Mouse (Mus musculus): ENCODE measurements at regions not wholly inside any gene's neighbourhood (a gene's known extent, or its start where the extent isn't known, plus 50 kb on each side); places are given as distances from the start of the nearest gene placed in this dataset.

DNA sequence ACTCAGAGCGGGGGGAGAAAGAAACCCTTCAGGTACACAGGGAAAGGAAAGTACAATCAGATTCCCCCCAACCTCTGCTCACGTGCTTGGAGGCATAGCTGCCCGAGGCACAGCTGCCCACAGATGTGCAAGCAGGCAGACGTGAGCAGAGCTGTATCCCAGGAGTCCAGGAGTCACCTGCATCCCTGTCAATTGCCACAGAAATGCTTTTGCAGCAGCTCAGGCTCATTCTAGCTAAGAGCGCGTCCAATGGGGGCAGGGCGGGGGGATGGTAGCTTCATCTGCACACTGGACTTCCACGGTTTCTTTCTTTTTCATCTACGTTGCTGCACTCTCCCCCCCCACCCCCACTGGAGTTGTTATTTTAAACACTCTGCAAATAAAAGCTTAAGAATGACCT lies 66.0 kb upstream of the Fat4 start:
- H3K4me2 ChIP-seq (ENCODE audit: low read depth, low read length), result no peak overlapping the region; the same call in 1 of the 2 replicates
- H3K36me3 ChIP-seq (replicated peaks; ENCODE audit: control insufficient read depth, insufficient read depth, low read depth, low read length), result no peaks in the 10 kb centered on the region
- H3K27ac ChIP-seq (replicated peaks; ENCODE audit: low read depth, low read length), result no peak overlapping the region
- peak; percentile 28 for DNase-seq (ENCODE audit: low spot score)
- ATAC-seq (replicated peaks; ENCODE audit: insufficient number of reproducible peaks, low FRiP score, low TSS enrichment, low read depth), result 0 out of 2 replicates have a peak, but pooled peaks have one; percentile 39
- no peak overlapping the region for H3K4me3 ChIP-seq (ENCODE audit: low read depth, low read length)
- no peaks in the 10 kb centered on the region for H3K9me3 ChIP-seq (replicated peaks; ENCODE audit: control insufficient read depth, low read length)
- 46% methylated on average over 9 of the region's 9 CpGs for WGBS
- peaks cover 2% of the 10 kb centered on the region; the same call in 1 of the 2 replicates for H3K4me1 ChIP-seq (ENCODE audit: control insufficient read depth, insufficient read depth, low read length)
- no peak overlapping the region for H3K9ac ChIP-seq (replicated peaks; ENCODE audit: low read length)
- no peaks in the 10 kb centered on the region for H3K27me3 ChIP-seq (ENCODE audit: control insufficient read depth, insufficient read depth, low read length)

DNA sequence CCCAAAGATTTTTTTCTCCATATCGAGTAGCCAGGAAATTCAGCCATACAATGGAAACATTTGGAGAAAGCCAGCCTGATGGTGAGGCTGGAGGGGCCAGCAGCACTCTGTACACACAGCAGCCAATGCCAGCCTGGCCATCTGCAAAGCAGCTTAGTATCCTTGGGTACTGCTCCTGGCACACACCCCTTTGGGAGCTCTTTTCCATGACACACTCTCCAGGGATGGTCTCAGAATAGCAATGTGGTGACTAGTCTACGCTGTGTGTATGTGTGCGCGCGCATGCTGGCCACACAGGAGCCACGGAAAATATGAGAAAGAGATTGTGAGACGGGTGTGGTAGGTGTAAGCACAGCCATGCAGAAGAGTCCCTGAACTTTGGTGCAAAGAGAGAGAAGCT lies 66.4 kb upstream of the Fat4 start:
- Histone ChIP-seq H3K9me3 (replicated peaks; ENCODE audit: control insufficient read depth, low read length) (no peaks in the 10 kb centered on the region), H3K4me2 (ENCODE audit: low read depth, low read length) (no peak overlapping the region; the same call in 1 of the 2 replicates), H3K4me3 (ENCODE audit: low read depth, low read length) (no peak overlapping the region), H3K27me3 (ENCODE audit: control insufficient read depth, insufficient read depth, low read length) (no peaks in the 10 kb centered on the region), H3K9ac (replicated peaks; ENCODE audit: low read length) (no peak overlapping the region), H3K4me1 (ENCODE audit: control insufficient read depth, insufficient read depth, low read length) (peaks cover 2% of the 10 kb centered on the region; the same call in 1 of the 2 replicates), H3K36me3 (replicated peaks; ENCODE audit: control insufficient read depth, insufficient read depth, low read depth, low read length) (no peaks in the 10 kb centered on the region), H3K27ac (replicated peaks; ENCODE audit: low read depth, low read length) (no peak overlapping the region)
- 0 out of 2 replicates have a peak, but pooled peaks have one; percentile 48 for ATAC-seq (replicated peaks; ENCODE audit: insufficient number of reproducible peaks, low FRiP score, low TSS enrichment, low read depth)
- DNase-seq (ENCODE audit: low spot score), result no peak
- WGBS, result 87% methylated on average over 7 of the region's 7 CpGs

GRCm38 (mm10) chr3:38817651-38818050 lies 69.1 kb upstream of the Fat4 start:
- Histone ChIP-seq H3K36me3 (replicated peaks; ENCODE audit: control insufficient read depth, insufficient read depth, low read depth, low read length) (no peaks in the 10 kb centered on the region), H3K4me1 (ENCODE audit: control insufficient read depth, insufficient read depth, low read length) (peaks cover 2% of the 10 kb centered on the region; the same call in 1 of the 2 replicates), H3K27ac (replicated peaks; ENCODE audit: low read depth, low read length) (no peak overlapping the region)

GRCm38 (mm10) chr3:38812457-38812856 lies 74.3 kb upstream of the Fat4 start:
- WGBS, result 78% methylated on average over 4 of the region's 4 CpGs
- ATAC-seq (replicated peaks; ENCODE audit: insufficient number of reproducible peaks, low FRiP score, low TSS enrichment, low read depth) (no peak), DNase-seq (ENCODE audit: low spot score) (no peak)
- Histone ChIP-seq H3K4me3 (ENCODE audit: low read depth, low read length) (no peak overlapping the region), H3K9me3 (replicated peaks; ENCODE audit: control insufficient read depth, low read length) (no peaks in the 10 kb centered on the region), H3K4me1 (ENCODE audit: control insufficient read depth, insufficient read depth, low read length) (no peaks in the 10 kb centered on the region), H3K27me3 (ENCODE audit: control insufficient read depth, insufficient read depth, low read length) (no peaks in the 10 kb centered on the region), H3K36me3 (replicated peaks; ENCODE audit: control insufficient read depth, insufficient read depth, low read depth, low read length) (no peaks in the 10 kb centered on the region), H3K27ac (replicated peaks; ENCODE audit: low read depth, low read length) (no peak overlapping the region), H3K9ac (replicated peaks; ENCODE audit: low read length) (no peak overlapping the region), H3K4me2 (ENCODE audit: low read depth, low read length) (no peak overlapping the region)

More at GRCm38 (mm10) chr3:38817651-38818050, 69.1 kb upstream of the Fat4 start:
- H3K4me3 ChIP-seq (ENCODE audit: low read depth, low read length), result no peak overlapping the region
- no peak overlapping the region for H3K9ac ChIP-seq (replicated peaks; ENCODE audit: low read length)
- WGBS, result 89% methylated on average over 5 of the region's 5 CpGs
- H3K9me3 ChIP-seq (replicated peaks; ENCODE audit: control insufficient read depth, low read length), result no peaks in the 10 kb centered on the region
- no peaks in the 10 kb centered on the region for H3K27me3 ChIP-seq (ENCODE audit: control insufficient read depth, insufficient read depth, low read length)
- no peak overlapping the region for H3K4me2 ChIP-seq (ENCODE audit: low read depth, low read length)
- ATAC-seq (replicated peaks; ENCODE audit: insufficient number of reproducible peaks, low FRiP score, low TSS enrichment, low read depth) (no peak), DNase-seq (ENCODE audit: low spot score) (no peak)

DNA sequence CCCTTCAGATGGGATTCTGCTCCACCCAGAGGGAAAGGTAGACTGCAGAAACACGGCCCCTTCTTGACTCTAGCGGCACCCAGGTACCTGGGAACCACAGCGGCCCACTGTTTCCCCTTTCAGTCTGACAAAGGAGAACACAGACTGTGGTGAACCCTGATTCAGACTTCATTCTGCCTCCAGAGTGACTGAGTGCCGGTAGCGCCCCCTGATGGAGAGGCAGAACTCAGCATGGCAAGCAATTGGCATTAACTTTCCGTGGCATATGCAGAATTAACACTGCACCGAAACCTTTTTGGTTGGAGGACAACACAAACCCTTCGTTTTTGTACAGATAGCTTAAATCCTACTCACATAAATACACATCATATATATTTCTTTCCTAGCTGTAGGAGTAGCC lies 75.1 kb upstream of the Fat4 start:
- no peak overlapping the region for H3K9ac ChIP-seq (replicated peaks; ENCODE audit: low read length)
- DNase-seq (ENCODE audit: low spot score) (no peak), ATAC-seq (replicated peaks; ENCODE audit: insufficient number of reproducible peaks, low FRiP score, low TSS enrichment, low read depth) (no peak)
- H3K4me1 ChIP-seq (ENCODE audit: control insufficient read depth, insufficient read depth, low read length), result no peaks in the 10 kb centered on the region
- H3K4me2 ChIP-seq (ENCODE audit: low read depth, low read length), result no peak overlapping the region
- no peak overlapping the region for H3K4me3 ChIP-seq (ENCODE audit: low read depth, low read length)
- no peaks in the 10 kb centered on the region for H3K27me3 ChIP-seq (ENCODE audit: control insufficient read depth, insufficient read depth, low read length)
- no peaks in the 10 kb centered on the region for H3K36me3 ChIP-seq (replicated peaks; ENCODE audit: control insufficient read depth, insufficient read depth, low read depth, low read length)
- no peaks in the 10 kb centered on the region for H3K9me3 ChIP-seq (replicated peaks; ENCODE audit: control insufficient read depth, low read length)
- no peak overlapping the region for H3K27ac ChIP-seq (replicated peaks; ENCODE audit: low read depth, low read length)
- 90% methylated on average over 8 of the region's 8 CpGs for WGBS

GRCm38 (mm10) chr3:38806469-38807055 lies 80.2 kb upstream of the Fat4 start:
- H3K36me3 ChIP-seq (replicated peaks; ENCODE audit: control insufficient read depth, insufficient read depth, low read depth, low read length), result no peaks in the 10 kb centered on the region
- H3K9ac ChIP-seq (replicated peaks; ENCODE audit: low read length), result no peak overlapping the region
- DNase-seq (ENCODE audit: low spot score) (peak; percentile 56), ATAC-seq (replicated peaks; ENCODE audit: insufficient number of reproducible peaks, low FRiP score, low TSS enrichment, low read depth) (no peak)
- H3K27ac ChIP-seq (replicated peaks; ENCODE audit: low read depth, low read length), result no peak overlapping the region
- no peak overlapping the region for H3K4me2 ChIP-seq (ENCODE audit: low read depth, low read length)
- H3K4me1 ChIP-seq (ENCODE audit: control insufficient read depth, insufficient read depth, low read length), result no peaks in the 10 kb centered on the region
- no peak overlapping the region for H3K4me3 ChIP-seq (ENCODE audit: low read depth, low read length)
- H3K27me3 ChIP-seq (ENCODE audit: control insufficient read depth, insufficient read depth, low read length), result no peaks in the 10 kb centered on the region
- no peaks in the 10 kb centered on the region for H3K9me3 ChIP-seq (replicated peaks; ENCODE audit: control insufficient read depth, low read length)
- WGBS, result 48% methylated on average over 1 of the region's 1 CpGs

- no peak for ATAC-seq (replicated peaks; ENCODE audit: insufficient number of reproducible peaks, low FRiP score, low TSS enrichment, low read depth)
- H3K4me1 ChIP-seq (ENCODE audit: control insufficient read depth, insufficient read depth, low read length), result no peaks in the 10 kb centered on the region
- H3K9ac ChIP-seq (replicated peaks; ENCODE audit: low read length), result no peak overlapping the region
- no peaks in the 10 kb centered on the region for H3K27me3 ChIP-seq (ENCODE audit: control insufficient read depth, insufficient read depth, low read length)
- no peaks in the 10 kb centered on the region for H3K36me3 ChIP-seq (replicated peaks; ENCODE audit: control insufficient read depth, insufficient read depth, low read depth, low read length)
- H3K27ac ChIP-seq (replicated peaks; ENCODE audit: low read depth, low read length), result no peak overlapping the region
- no peak overlapping the region for H3K4me2 ChIP-seq (ENCODE audit: low read depth, low read length)
- no peak for DNase-seq (ENCODE audit: low spot score)
- 47% methylated on average over 5 of the region's 5 CpGs for WGBS
- H3K9me3 ChIP-seq (replicated peaks; ENCODE audit: control insufficient read depth, low read length), result no peaks in the 10 kb centered on the region
- H3K4me3 ChIP-seq (ENCODE audit: low read depth, low read length), result no peak overlapping the region
Observed at GRCm38 (mm10) chr3:38806036-38806435, 80.7 kb upstream of the Fat4 start.

DNA sequence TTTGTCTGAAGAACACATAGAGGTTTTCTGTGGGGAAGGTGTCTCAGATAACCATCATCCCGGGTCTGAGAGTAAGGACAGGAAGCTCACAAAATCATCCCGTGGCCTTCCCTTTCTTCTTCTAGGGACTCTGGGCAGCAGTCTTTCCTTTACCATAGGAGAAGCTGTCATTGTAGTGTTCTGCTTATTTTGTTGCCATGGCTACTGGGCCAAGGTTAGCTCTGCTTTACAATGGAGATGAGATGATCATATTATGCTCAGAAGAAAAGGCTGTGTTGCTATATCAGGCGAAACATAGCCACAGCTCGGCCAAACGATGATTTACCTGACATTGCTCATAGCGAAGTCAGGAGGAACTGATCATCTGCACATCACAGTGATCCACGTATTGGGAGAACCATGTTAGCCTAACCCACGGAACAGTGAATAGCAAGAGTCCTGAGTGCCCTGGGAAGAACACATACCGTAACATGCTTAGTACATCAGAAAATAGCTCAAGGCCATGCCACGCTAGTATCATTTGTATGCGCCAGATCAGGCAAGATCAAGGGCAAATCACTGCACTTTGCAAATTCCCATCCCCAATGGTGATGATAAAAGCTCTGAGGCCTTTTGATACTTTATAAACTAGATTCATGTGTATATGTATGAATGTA lies 91.0 kb upstream of the Fat4 start:
- no peak overlapping the region for H3K9ac ChIP-seq (replicated peaks; ENCODE audit: low read length)
- H3K27ac ChIP-seq (replicated peaks; ENCODE audit: low read depth, low read length), result no peak overlapping the region
- H3K4me1 ChIP-seq (ENCODE audit: control insufficient read depth, insufficient read depth, low read length), result no peaks in the 10 kb centered on the region
- H3K4me2 ChIP-seq (ENCODE audit: low read depth, low read length), result no peak overlapping the region
- no peak overlapping the region for H3K4me3 ChIP-seq (ENCODE audit: low read depth, low read length)
- no peak for DNase-seq (ENCODE audit: low spot score)
- H3K36me3 ChIP-seq (replicated peaks; ENCODE audit: control insufficient read depth, insufficient read depth, low read depth, low read length), result no peaks in the 10 kb centered on the region
- ATAC-seq (replicated peaks; ENCODE audit: insufficient number of reproducible peaks, low FRiP score, low TSS enrichment, low read depth), result no peak
- no peaks in the 10 kb centered on the region for H3K27me3 ChIP-seq (ENCODE audit: control insufficient read depth, insufficient read depth, low read length)
- 89% methylated on average over 11 of the region's 11 CpGs for WGBS
- H3K9me3 ChIP-seq (replicated peaks; ENCODE audit: control insufficient read depth, low read length), result no peaks in the 10 kb centered on the region
